Mouse (Mus musculus): ENCODE data around the gene Actg1.
A peak's percentile ranks its signal among the peaks of the same experiment; 100 is the strongest.

DNA sequence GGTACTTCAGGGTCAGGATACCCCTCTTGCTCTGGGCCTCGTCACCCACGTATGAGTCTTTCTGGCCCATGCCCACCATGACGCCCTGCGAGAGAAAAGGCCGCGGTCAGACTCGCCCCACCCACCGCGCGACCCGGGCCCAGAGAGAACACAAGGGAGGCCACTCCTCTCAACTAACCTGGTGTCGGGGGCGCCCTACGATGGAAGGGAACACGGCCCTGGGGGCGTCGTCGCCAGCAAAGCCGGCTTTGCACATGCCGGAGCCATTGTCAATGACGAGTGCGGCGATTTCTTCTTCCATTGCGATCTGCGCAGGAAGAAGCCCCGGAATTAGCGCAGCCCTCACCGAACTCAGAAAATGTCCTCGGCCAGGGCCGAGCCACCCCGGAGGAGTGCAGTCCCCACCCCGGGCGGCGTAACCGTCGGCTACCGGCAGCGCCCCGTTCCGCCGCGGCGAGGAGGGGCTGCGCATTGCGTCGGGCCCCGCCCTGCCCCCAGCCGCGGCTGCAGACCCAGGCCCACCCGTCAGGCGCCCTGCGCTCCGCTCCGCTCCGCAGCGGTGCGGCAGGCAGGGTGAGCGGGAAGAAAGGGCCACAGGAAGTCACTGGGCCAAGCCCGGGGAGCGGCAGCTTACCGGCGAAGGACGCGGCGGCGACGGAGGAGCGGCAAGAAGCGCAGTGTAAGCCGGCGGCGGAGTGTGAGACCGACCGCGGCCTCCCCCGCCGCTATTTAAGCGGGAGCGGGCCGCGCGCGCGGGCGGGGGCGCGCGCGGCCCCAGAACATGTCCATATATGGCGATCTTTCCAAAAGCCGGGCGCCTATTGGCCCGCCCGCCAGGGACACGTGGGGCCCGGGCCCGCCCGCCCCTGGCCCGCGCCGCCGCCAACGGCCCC, at the start of gene Actg1:
- peak; percentile 93 for TF ChIP-seq POLR2A (IDR thresholded peaks at IDR 0.05; ENCODE audit: extremely low read depth, insufficient read depth, low read length)
- TF ChIP-seq CTCF (IDR thresholded peaks at IDR 0.05; ENCODE audit: low read depth, low read length) = no peak
